Mouse (Mus musculus) adrenal gland (tissue): Measurements from ENCODE around the gene Wipi2.

ENCODE experiments used
- intact Hi-C: fragments of 180-260 bp; cut with DNase I; formaldehyde crosslinking; loops from one replicate; pipeline ENCODE4 v1.15.1; 2025

The Wipi2 gene

DNA sequence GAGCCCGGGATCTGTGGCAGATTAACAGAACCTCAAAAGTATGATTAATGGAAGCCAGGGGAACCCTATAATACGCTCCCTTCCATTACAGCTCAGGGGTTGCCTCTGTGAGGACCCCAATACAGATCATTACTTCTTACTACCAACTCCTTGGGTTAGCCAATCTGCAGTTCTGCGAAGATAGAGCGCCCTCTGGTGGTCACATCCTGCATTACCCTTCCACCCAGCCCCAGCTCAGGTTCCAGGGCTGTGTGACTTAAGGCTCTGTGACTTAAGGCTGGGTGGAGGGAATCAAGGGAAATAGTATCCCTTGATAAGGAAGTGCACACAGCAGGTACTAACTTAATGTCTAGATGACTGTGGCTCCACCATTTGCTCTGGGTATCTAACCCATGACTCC lies 90.5 kb downstream of the Wipi2 start:
- intact Hi-C loops: loop anchor here (1.0 to 5.0 kb wide), 2 partner anchors 161 to 216 kb away; no protein-coding TSS in a partner anchor

DNA sequence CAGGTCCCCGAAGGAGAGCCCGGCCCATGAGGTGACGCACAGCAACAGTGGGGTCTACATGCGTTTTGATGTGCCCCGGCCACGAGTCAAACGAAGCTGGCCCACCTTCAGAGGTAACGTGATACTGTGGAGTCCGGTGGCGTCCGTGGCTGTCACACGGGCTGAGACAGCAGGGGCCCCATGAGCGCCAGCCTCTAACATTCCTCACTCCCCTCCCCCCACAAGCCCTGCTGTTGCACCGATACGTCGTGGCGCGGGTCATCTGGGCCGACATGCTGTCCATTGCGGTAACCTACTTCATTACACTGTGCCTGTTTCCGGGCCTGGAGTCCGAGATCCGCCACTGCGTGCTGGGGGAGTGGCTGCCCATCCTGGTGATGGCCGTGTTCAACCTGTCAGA lies 91.0 kb downstream of the Wipi2 start:
- intact Hi-C loops: loop anchor here (1.0 to 5.0 kb wide), 2 partner anchors 161 to 216 kb away; no protein-coding TSS in a partner anchor

DNA sequence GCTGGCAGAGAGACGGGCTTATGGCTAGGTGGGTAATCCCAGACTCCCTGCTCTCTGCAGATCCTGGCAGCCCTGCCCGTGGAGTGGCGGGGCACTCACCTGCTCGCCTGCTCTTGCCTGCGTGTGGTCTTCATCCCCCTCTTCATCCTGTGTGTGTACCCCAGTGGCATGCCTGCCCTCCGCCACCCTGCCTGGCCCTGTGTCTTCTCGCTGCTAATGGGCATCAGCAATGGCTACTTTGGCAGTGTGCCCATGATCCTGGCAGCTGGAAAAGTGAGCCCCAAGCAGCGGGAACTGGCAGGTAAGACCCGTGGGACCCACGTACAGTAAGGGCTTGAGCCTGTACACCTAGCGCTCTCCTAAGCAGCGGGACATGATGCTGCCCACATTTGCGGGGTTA lies 92.4 kb downstream of the Wipi2 start:
- intact Hi-C loops: loop anchor here (5.0 kb wide), 1 partner anchor 218 kb away; no protein-coding TSS in a partner anchor
